In genomic region chr12:8344897-8345296, GRCm38 (mm10) we compare ENCODE assay signal across 8 mouse cellular contexts. TPM values are rescaled to one million over a fixed set of nuclear protein-coding genes. Genes with fewer than 3 reads are reported as not detected.
DNase-seq lines count a peak whose midpoint lies in the region; ATAC-seq and TF ChIP-seq lines count a peak whose summit lies in the region.

No protein-coding gene starts in this region.

- 0 out of 2 replicates have a peak, but pooled peaks cover 6% of the 10 kb centered on the region for H3K36me3 ChIP-seq in kidney, postnatal 0 days (ENCODE audit: insufficient read depth, low read length)

- H3K9ac ChIP-seq in kidney, postnatal 0 days (ENCODE audit: low read depth, low read length): no peak overlapping the region

- no peaks in the 10 kb centered on the region for H3K9me3 ChIP-seq in kidney, postnatal 0 days (replicated peaks; ENCODE audit: low read length)

- peak overlapping the region; percentile 84 for H3K27ac ChIP-seq in kidney, postnatal 0 days

- H3K27me3 ChIP-seq in kidney, postnatal 0 days (ENCODE audit: insufficient read depth, low read length): no peaks in the 10 kb centered on the region

- no peak overlapping the region for H3K4me2 ChIP-seq in kidney, postnatal 0 days (ENCODE audit: low read length)

- 0 out of 2 replicates have a peak, but pooled peaks have one; percentile 11 for ATAC-seq in cerebellum, adult (ENCODE audit: insufficient number of reproducible peaks, low FRiP score, low TSS enrichment)
- ATAC-seq in kidney, postnatal 0 days (replicated peaks; ENCODE audit: low FRiP score, low read depth): peak; percentile 26; the same call in 1 of the 2 replicates

- WGBS in kidney, postnatal 0 days: 29% methylated on average over 9 of the region's 9 CpGs

- peaks cover 8% of the 10 kb centered on the region for H3K4me1 ChIP-seq in kidney, postnatal 0 days (replicated peaks; ENCODE audit: insufficient read depth, low read length)

- DNase-seq in cerebellum, adult 9-10 months: no peak
- peak; percentile 45 for DNase-seq in CD4-positive, CD25-positive, alpha-beta regulatory T cell, adult 2 months (ENCODE audit: low read depth, low spot score)
- DNase-seq in heart, adult 9 months (ENCODE audit: low spot score in 2 of 2): peak; percentile 68 to 86
- peak; percentile 67 for DNase-seq in kidney, postnatal 0 days (ENCODE audit: low spot score)
- DNase-seq in lung, adult 18-20 months: peak; percentile 73 to 83
- peak; percentile 35 for DNase-seq in spleen, postnatal 36 days (ENCODE audit: low spot score in 2 of 2)
- DNase-seq in yolk sac, embryonic 10.5 days (ENCODE audit: low spot score): no peak

- no peak for TF ChIP-seq CTCF in kidney, postnatal 0 days (IDR thresholded peaks at IDR 0.05; ENCODE audit: low read depth)

- H3K4me3 ChIP-seq in kidney, postnatal 0 days (replicated peaks; ENCODE audit: low read depth, low read length): no peak overlapping the region

RNA-seq across cellular contexts. Expression of gene Hs1bp3, which starts 31.7 kb away (rescaled TPM):
- polyA plus RNA-seq in kidney, postnatal 0 days (2015; fragmentation: Nextera tagmentation; extraction: Ambion mirVana): 10.2 and 12.2 TPM in 2 replicates

RNA-seq across cellular contexts. Expression of gene Gdf7, which starts 43.1 kb away (rescaled TPM):
- 2.3 and 3.1 TPM in 2 replicates for polyA plus RNA-seq in kidney, postnatal 0 days (2015; fragmentation: Nextera tagmentation; extraction: Ambion mirVana)

Comparison
In these comparisons a context has a peak if more than half of its experiments do, and no peak if none do; other contexts are left out.
1. DNase-seq: peak in CD4-positive, CD25-positive, alpha-beta regulatory T cell, adult 2 months (single experiment), heart, adult 9 months (2 of 2), kidney, postnatal 0 days (single experiment), lung, adult 18-20 months (2 of 2) and spleen, postnatal 36 days (2 of 2); none in cerebellum, adult 9-10 months (single experiment) and yolk sac, embryonic 10.5 days (single experiment).